Mouse (Mus musculus): Measurements from ENCODE around the gene Ms4a10. TPM values are rescaled to one million over a fixed set of nuclear protein-coding genes. Genes with fewer than 3 reads are reported as not detected.

Ms4a10 gene
- polyA plus RNA-seq, 1 experiment: 2.2 TPM

DNA sequence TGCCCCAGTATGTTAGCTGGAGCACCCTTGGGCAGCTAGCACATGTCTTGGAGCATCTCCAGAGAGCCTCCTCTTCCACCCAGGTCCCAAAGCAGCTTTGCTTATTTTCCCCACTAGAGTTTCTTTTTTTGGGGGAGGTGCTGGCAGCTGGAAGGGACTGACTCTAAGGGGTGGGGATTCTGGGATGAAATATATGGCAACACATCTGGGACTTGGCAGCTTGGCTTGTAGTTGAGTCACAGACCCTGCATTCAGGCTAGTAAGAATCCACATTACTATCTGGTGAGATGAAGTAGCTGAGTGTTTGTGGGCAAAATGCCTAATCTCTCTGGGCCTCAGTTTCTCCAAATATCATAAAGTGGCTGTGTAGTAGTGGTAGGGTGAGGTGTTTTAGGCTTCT is 17.4 kb upstream of the Ms4a10 start:
- H3K27me3 ChIP-seq (ENCODE audit: control insufficient read depth, insufficient read depth, low read length): no peaks in the 10 kb centered on the region
- no peak overlapping the region for H3K27ac ChIP-seq (ENCODE audit: control insufficient read depth, insufficient read depth, low read depth, low read length)
- H3K4me3 ChIP-seq (ENCODE audit: control insufficient read depth, low read depth, low read length): no peak overlapping the region
- TF ChIP-seq CTCF (IDR thresholded peaks at IDR 0.05; ENCODE audit: control insufficient read depth, insufficient read depth, insufficient replicate concordance, low read depth, low read length) (no peak), POLR2A (IDR thresholded peaks at IDR 0.05; ENCODE audit: control insufficient read depth, low read depth, low read length) (no peak)
- H3K4me1 ChIP-seq (ENCODE audit: control insufficient read depth, insufficient read depth, low read length): no peaks in the 10 kb centered on the region
- H3K36me3 ChIP-seq (ENCODE audit: control insufficient read depth, insufficient read depth, low read length): no peaks in the 10 kb centered on the region

DNA sequence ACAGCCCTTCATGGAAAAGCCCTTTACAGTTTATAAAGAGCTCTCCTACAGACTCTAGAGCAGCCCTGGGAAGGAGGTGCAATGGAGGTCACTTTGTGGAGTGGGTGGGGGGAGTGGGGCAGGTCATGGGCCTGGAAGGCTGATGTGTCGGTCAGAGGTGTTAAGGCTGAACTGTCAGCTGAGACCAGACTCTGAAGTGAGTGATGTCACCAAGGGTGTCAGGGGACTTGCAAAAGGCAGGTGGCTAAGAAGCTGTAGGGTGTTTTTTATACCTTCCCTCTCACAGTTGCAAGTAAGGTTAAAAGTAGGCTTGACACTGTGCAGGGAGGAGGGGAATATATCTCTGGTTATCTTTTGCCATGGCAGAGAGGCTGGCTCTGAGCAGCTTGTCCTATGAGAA is 16.3 kb upstream of the Ms4a10 start:
- H3K27ac ChIP-seq (ENCODE audit: control insufficient read depth, insufficient read depth, low read depth, low read length): no peak overlapping the region
- H3K4me3 ChIP-seq (ENCODE audit: control insufficient read depth, low read depth, low read length): no peak overlapping the region
- no peak for TF ChIP-seq CTCF (IDR thresholded peaks at IDR 0.05; ENCODE audit: control insufficient read depth, insufficient read depth, insufficient replicate concordance, low read depth, low read length)
- TF ChIP-seq POLR2A (IDR thresholded peaks at IDR 0.05; ENCODE audit: control insufficient read depth, low read depth, low read length): no peak
- H3K4me1 ChIP-seq (ENCODE audit: control insufficient read depth, insufficient read depth, low read length): no peaks in the 10 kb centered on the region
- H3K27me3 ChIP-seq (ENCODE audit: control insufficient read depth, insufficient read depth, low read length): no peaks in the 10 kb centered on the region
- H3K36me3 ChIP-seq (ENCODE audit: control insufficient read depth, insufficient read depth, low read length): no peaks in the 10 kb centered on the region

DNA sequence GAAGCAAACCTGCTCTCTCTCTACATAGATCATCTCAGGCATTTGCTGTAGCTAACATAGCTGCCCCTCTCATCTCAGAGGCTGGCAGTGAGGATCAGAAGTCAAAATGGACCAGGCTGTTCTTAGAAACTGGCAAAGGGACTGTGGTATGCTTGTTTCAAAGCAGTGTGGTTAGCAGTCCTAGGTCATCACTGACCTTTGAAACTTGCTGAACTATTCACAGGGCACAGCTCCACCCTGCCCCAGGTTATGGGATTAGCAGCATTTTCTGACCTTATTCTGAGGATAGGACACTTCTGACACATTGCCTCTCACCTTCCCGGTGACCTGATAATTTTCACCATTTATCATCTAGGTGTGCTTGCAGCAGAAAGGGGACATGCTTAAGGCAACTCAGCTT is 14.1 kb upstream of the Ms4a10 start:
- Histone ChIP-seq H3K4me3 (ENCODE audit: control insufficient read depth, low read depth, low read length) (no peak overlapping the region), H3K27me3 (ENCODE audit: control insufficient read depth, insufficient read depth, low read length) (no peaks in the 10 kb centered on the region), H3K4me1 (ENCODE audit: control insufficient read depth, insufficient read depth, low read length) (no peaks in the 10 kb centered on the region), H3K36me3 (ENCODE audit: control insufficient read depth, insufficient read depth, low read length) (no peaks in the 10 kb centered on the region), H3K27ac (ENCODE audit: control insufficient read depth, insufficient read depth, low read depth, low read length) (no peak overlapping the region)
- TF ChIP-seq CTCF (IDR thresholded peaks at IDR 0.05; ENCODE audit: control insufficient read depth, insufficient read depth, insufficient replicate concordance, low read depth, low read length) (no peak), POLR2A (IDR thresholded peaks at IDR 0.05; ENCODE audit: control insufficient read depth, low read depth, low read length) (no peak)

DNA sequence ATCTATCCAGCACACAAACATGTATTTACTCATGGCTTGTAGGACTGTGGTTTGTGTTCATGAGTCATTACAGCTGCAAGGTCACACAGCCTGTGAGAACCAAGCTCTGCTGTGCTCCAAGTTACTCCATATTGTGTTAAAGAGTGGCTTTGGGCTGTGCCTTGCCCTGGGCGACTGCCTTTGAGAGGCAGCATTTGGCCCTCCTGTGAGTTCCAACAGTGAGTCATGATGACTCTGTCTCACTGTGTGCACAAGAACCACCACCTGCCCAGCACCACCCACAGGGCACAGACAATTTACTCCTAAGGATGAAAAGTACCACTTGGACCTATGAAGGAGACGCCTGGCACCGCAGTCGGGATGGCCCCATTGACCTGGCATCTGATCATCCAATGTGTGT is 11.4 kb upstream of the Ms4a10 start:
- no peak for TF ChIP-seq POLR2A (IDR thresholded peaks at IDR 0.05; ENCODE audit: control insufficient read depth, low read depth, low read length)
- no peak for TF ChIP-seq CTCF (IDR thresholded peaks at IDR 0.05; ENCODE audit: control insufficient read depth, insufficient read depth, insufficient replicate concordance, low read depth, low read length)
- H3K27ac ChIP-seq (ENCODE audit: control insufficient read depth, insufficient read depth, low read depth, low read length): no peak overlapping the region
- H3K4me1 ChIP-seq (ENCODE audit: control insufficient read depth, insufficient read depth, low read length): no peaks in the 10 kb centered on the region
- no peaks in the 10 kb centered on the region for H3K36me3 ChIP-seq (ENCODE audit: control insufficient read depth, insufficient read depth, low read length)
- H3K4me3 ChIP-seq (ENCODE audit: control insufficient read depth, low read depth, low read length): no peak overlapping the region
- no peaks in the 10 kb centered on the region for H3K27me3 ChIP-seq (ENCODE audit: control insufficient read depth, insufficient read depth, low read length)

DNA sequence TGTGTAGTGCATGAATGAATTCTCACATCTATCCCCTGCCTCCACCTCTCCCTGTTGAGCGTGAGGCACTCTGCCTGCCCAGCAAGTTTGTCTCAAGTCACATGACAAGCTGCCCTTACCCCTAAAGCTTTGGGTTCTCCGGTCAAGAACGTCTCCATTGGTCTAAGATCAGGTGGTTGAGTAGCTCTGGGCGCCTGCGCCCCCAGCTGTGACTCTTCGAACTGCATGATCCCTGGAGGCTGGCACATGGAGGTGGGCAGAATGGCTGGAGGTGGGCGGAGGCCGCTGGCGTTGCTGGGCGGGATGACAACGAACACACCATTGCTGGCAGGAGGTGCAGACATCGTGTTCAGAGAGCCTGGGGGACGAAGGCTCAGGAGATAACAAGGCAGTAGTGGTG is 10.1 kb upstream of the Ms4a10 start:
- TF ChIP-seq POLR2A (IDR thresholded peaks at IDR 0.05; ENCODE audit: control insufficient read depth, low read depth, low read length) (no peak), CTCF (IDR thresholded peaks at IDR 0.05; ENCODE audit: control insufficient read depth, insufficient read depth, insufficient replicate concordance, low read depth, low read length) (no peak)
- peaks cover 3% of the 10 kb centered on the region; the same call in 1 of the 2 replicates for H3K4me1 ChIP-seq (ENCODE audit: control insufficient read depth, insufficient read depth, low read length)
- H3K36me3 ChIP-seq (ENCODE audit: control insufficient read depth, insufficient read depth, low read length): no peaks in the 10 kb centered on the region
- H3K4me3 ChIP-seq (ENCODE audit: control insufficient read depth, low read depth, low read length): no peak overlapping the region
- H3K27ac ChIP-seq (ENCODE audit: control insufficient read depth, insufficient read depth, low read depth, low read length): no peak overlapping the region
- H3K27me3 ChIP-seq (ENCODE audit: control insufficient read depth, insufficient read depth, low read length): no peaks in the 10 kb centered on the region

DNA sequence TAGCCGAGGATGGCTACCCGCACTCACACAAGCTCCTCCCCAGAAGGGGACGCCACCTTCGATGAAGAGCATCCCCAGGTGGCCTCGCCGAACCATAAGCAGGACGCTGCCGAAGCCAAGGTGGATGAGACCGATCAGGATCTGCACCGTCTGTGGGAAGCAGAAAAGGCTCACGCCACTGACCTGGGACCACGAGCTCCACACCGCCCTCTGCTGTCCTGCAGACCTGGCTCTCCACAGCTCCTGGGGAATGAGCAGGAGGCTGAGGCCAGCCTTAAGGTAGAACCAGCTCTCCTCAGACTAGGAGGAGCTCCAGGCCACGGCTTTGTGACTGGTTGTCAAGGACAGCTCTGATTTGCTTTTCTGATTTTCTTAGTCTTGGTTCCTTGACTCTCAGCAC is 8.7 kb upstream of the Ms4a10 start:
- no peak overlapping the region for H3K27ac ChIP-seq (ENCODE audit: control insufficient read depth, insufficient read depth, low read depth, low read length)
- H3K4me1 ChIP-seq (ENCODE audit: control insufficient read depth, insufficient read depth, low read length): peaks cover 3% of the 10 kb centered on the region; the same call in 1 of the 2 replicates
- no peak for TF ChIP-seq POLR2A (IDR thresholded peaks at IDR 0.05; ENCODE audit: control insufficient read depth, low read depth, low read length)
- TF ChIP-seq CTCF (IDR thresholded peaks at IDR 0.05; ENCODE audit: control insufficient read depth, insufficient read depth, insufficient replicate concordance, low read depth, low read length): peak; percentile 51; the same call in 1 of the 2 replicates
- no peaks in the 10 kb centered on the region for H3K27me3 ChIP-seq (ENCODE audit: control insufficient read depth, insufficient read depth, low read length)
- H3K36me3 ChIP-seq (ENCODE audit: control insufficient read depth, insufficient read depth, low read length): no peaks in the 10 kb centered on the region
- no peak overlapping the region for H3K4me3 ChIP-seq (ENCODE audit: control insufficient read depth, low read depth, low read length)

DNA sequence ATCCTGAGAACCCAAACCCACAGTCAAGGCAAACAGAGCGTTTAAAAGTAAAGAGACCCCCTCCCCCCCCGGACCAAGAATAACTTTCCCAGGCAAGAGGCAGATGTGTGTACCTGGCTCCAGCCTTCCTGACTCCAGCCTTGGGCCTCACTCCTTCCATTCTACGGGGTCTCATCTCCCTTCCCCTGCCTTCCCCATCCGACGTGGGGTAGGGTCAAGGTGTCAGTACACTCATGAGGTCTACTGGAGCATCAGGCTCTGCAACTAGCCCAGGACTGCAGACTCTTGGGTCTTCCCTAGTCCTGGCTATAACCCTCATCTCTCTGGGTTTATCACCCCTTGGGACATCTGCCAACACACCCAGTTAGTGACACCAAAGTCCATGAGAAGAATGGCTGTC is 5.7 kb upstream of the Ms4a10 start:
- Histone ChIP-seq H3K27me3 (ENCODE audit: control insufficient read depth, insufficient read depth, low read length) (no peaks in the 10 kb centered on the region), H3K27ac (ENCODE audit: control insufficient read depth, insufficient read depth, low read depth, low read length) (no peak overlapping the region), H3K36me3 (ENCODE audit: control insufficient read depth, insufficient read depth, low read length) (no peaks in the 10 kb centered on the region), H3K4me1 (ENCODE audit: control insufficient read depth, insufficient read depth, low read length) (peaks cover 3% of the 10 kb centered on the region; the same call in 1 of the 2 replicates), H3K4me3 (ENCODE audit: control insufficient read depth, low read depth, low read length) (no peak overlapping the region)
- TF ChIP-seq CTCF (IDR thresholded peaks at IDR 0.05; ENCODE audit: control insufficient read depth, insufficient read depth, insufficient replicate concordance, low read depth, low read length): no peak
- no peak for TF ChIP-seq POLR2A (IDR thresholded peaks at IDR 0.05; ENCODE audit: control insufficient read depth, low read depth, low read length)

Measured in testis, adult 2 months (tissue).